In the genomic region with DNA sequence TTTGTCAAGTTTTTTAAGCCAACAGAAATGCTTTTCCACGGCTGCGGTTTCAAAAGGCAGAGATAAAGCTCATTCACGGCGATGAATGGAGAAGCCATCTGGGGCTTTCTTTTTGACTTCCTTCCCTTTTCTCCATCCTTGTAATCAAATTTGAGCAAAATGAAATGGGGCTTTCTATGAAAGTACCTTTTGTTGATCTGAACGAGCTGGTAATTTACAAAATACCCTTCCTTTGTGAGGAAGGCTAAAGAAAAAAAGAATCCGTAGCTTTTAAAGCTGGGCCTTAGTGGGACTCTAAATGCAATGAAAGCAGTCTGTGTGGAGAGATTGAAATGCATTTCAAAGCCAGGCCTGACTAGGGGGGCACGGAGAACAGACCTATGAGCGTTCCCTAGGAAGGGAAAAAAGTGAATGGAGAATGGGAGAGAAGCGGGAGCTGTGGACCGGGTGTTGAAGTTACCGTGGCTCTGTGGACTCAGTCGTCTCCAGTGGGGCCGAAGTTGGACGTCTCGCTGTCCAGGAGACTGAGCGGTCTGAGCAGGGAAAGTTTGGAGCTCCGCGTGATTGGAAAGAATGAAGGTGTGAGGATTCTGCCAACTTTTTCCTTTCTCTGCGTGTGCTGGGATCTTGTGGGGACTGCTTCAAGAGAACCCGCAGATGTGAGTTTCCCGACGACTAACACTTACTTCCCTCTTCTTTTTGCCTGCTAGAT, we compare ENCODE assay signal across 10 mouse cellular contexts.
DNase-seq lines count a peak whose midpoint lies in the region; ATAC-seq and TF ChIP-seq lines count a peak whose summit lies in the region.
"Had no signal": no experiment of that assay in that cellular context is flagged by ENCODE, and none has a peak within 500 bp of the region (broad histone marks: within the 10 kb centered on the region; RNA-seq: fewer than 3 reads in every experiment).

No protein-coding gene starts in this region.

- no peak for TF ChIP-seq EP300 in heart, postnatal 0 days (IDR thresholded peaks at IDR 0.05; ENCODE audit: low read depth)

- no peak overlapping the region for H3K27ac ChIP-seq in heart, postnatal 0 days (ENCODE audit: low read depth)
- H3K27ac ChIP-seq in hindbrain, embryonic 13.5 days, result no peak overlapping the region
- peak overlapping the region; percentile 31; the same call in 1 of the 2 replicates for H3K27ac ChIP-seq in neural tube, embryonic 11.5 days (ENCODE audit: low read depth, low read length)

- H3K4me2 ChIP-seq in heart, postnatal 0 days (ENCODE audit: low read depth, low read length), result 0 out of 2 replicates have a peak overlapping the region, but pooled peaks have one; percentile 15
- H3K4me2 ChIP-seq in hindbrain, embryonic 13.5 days, result peak overlapping the region; percentile 40
- H3K4me2 ChIP-seq in neural tube, embryonic 11.5 days (ENCODE audit: low read depth), result peak overlapping the region; percentile 40

- no peak overlapping the region for H3K9ac ChIP-seq in heart, postnatal 0 days (replicated peaks; ENCODE audit: low read depth, low read length)
- peak overlapping the region; percentile 39; the same call in 1 of the 2 replicates for H3K9ac ChIP-seq in hindbrain, embryonic 13.5 days
- H3K9ac ChIP-seq in neural tube, embryonic 11.5 days (ENCODE audit: low read length), result peak overlapping the region; percentile 51

- ATAC-seq in heart, postnatal 0 days (ENCODE audit: insufficient read depth, low read depth), result no peak
- peak; percentile 49; the same call in 1 of the 2 replicates for ATAC-seq in hindbrain, embryonic 13.5 days (ENCODE audit: low FRiP score)
- ATAC-seq in neural tube, embryonic 11.5 days (ENCODE audit: insufficient read depth, low FRiP score, low TSS enrichment), result peak; percentile 67

- H3K4me1 ChIP-seq in heart, postnatal 0 days (ENCODE audit: control insufficient read depth, insufficient read depth), result no peaks in the 10 kb centered on the region
- H3K4me1 ChIP-seq in hindbrain, embryonic 13.5 days (replicated peaks), result peaks cover 16% of the 10 kb centered on the region
- peaks cover 7% of the 10 kb centered on the region; the same call in 1 of the 2 replicates for H3K4me1 ChIP-seq in neural tube, embryonic 11.5 days (ENCODE audit: control insufficient read depth, insufficient read depth, low read length)

- H3K9me3 ChIP-seq in heart, postnatal 0 days (replicated peaks; ENCODE audit: control insufficient read depth, low read length), result no peaks in the 10 kb centered on the region
- no peaks in the 10 kb centered on the region for H3K9me3 ChIP-seq in hindbrain, embryonic 13.5 days
- no peaks in the 10 kb centered on the region for H3K9me3 ChIP-seq in neural tube, embryonic 11.5 days (ENCODE audit: control insufficient read depth, low read length)

- no peak for DNase-seq in heart, postnatal 0 days (ENCODE audit: low spot score)
- DNase-seq in heart, adult 8-10 months (ENCODE audit: low spot score), result no peak
- DNase-seq in embryo, embryonic 9.5 days (ENCODE audit: extremely low spot score), result peak; percentile 23
- DNase-seq in neural tube, embryonic 11.5 days (ENCODE audit: low spot score), result peak; percentile 48
- DNase-seq in yolk sac, embryonic 10.5 days (ENCODE audit: low spot score), result no peak
- DNase-seq in natural killer cell, adult 2 months (ENCODE audit: low spot score in 2 of 2), result no peak
- no peak for DNase-seq in lung, adult 18-20 months
- DNase-seq: kidney, adult 8-10 months; thymus, adult 2 months had no signal

- no peak overlapping the region for H3K4me3 ChIP-seq in heart, postnatal 0 days (ENCODE audit: low read depth, low read length)
- peak overlapping the region; percentile 18 for H3K4me3 ChIP-seq in hindbrain, embryonic 13.5 days
- peak overlapping the region; percentile 24 for H3K4me3 ChIP-seq in neural tube, embryonic 11.5 days (ENCODE audit: low read depth, low read length)

- H3K36me3 ChIP-seq in heart, postnatal 0 days (replicated peaks; ENCODE audit: control insufficient read depth, insufficient read depth, low read length), result no peaks in the 10 kb centered on the region
- no peaks in the 10 kb centered on the region for H3K36me3 ChIP-seq in hindbrain, embryonic 13.5 days
- H3K36me3 ChIP-seq in neural tube, embryonic 11.5 days (ENCODE audit: control insufficient read depth, insufficient read depth, low read length), result no peaks in the 10 kb centered on the region

- WGBS in heart, postnatal 0 days, result 32% methylated on average over 22 of the region's 22 CpGs
- WGBS in hindbrain, embryonic 13.5 days, result 22% methylated on average over 22 of the region's 22 CpGs
- WGBS in neural tube, embryonic 11.5 days, result 26% methylated on average over 22 of the region's 22 CpGs

- 0 out of 2 replicates have a peak, but pooled peaks cover 5% of the 10 kb centered on the region for H3K27me3 ChIP-seq in heart, postnatal 0 days (ENCODE audit: control insufficient read depth, insufficient read depth, low read length)
- H3K27me3 ChIP-seq in hindbrain, embryonic 13.5 days, result peaks cover 8% of the 10 kb centered on the region; the same call in 1 of the 2 replicates
- no peaks in the 10 kb centered on the region for H3K27me3 ChIP-seq in neural tube, embryonic 11.5 days (ENCODE audit: control insufficient read depth, insufficient read depth, low read length)

- no peak for TF ChIP-seq CTCF in heart, postnatal 0 days (IDR thresholded peaks at IDR 0.05; ENCODE audit: low read depth)

Comparison
In these comparisons a context has a peak if more than half of its experiments do, and no peak if none do; other contexts are left out.
1. DNase-seq: peak in embryo, embryonic 9.5 days (single experiment) and neural tube, embryonic 11.5 days (single experiment); none in heart, postnatal 0 days (single experiment), heart, adult 8-10 months (single experiment), yolk sac, embryonic 10.5 days (single experiment), natural killer cell, adult 2 months (0 of 2) and lung, adult 18-20 months (0 of 2).
2. Peak in every context shown above with its lines, with median percentiles within 50 percentile points of each other: H3K4me2 ChIP-seq.